Mouse (Mus musculus): Measurements from ENCODE around the gene Sult4a1. TPM values are rescaled to one million over a fixed set of nuclear protein-coding genes. Genes with fewer than 3 reads are reported as not detected.

Gene Sult4a1
- total RNA-seq, 2 experiments from 2014 or later = 434 to 449 TPM

- Histone ChIP-seq H3K27ac (no peak overlapping the region), H3K4me3 (no peak overlapping the region)
- no peak for DNase-seq (ENCODE audit: extremely low spot score in 1 of 2, low spot score in 2 of 2)
- intact Hi-C loops (cut with DNase I) = no loop called here
- no peak for TF ChIP-seq CTCF (IDR thresholded peaks at IDR 0.05)
Measured at GRCm38 (mm10) chr15:84086775-84087174, 18.8 kb downstream of the Sult4a1 start.

DNA sequence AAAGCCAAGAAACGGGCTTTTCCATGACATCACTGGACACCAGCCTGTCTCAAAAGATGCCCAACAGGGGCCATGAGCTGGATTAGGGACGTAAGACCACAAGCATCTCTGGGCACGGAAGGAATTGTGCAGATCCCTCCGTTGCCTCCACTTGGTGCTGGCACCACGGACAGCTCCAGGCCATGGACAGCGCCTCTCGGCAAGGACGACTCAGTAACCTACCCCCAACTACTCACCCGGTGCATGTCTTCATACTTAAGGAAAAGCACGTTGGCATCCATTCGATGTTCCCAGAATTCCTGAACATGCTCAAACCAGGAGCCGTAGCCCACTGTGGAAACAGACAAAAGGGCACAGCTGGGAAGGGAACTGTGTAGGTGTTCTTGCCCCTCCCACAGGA lies 19.2 kb downstream of the Sult4a1 start:
- no peak overlapping the region for H3K4me3 ChIP-seq
- DNase-seq (ENCODE audit: extremely low spot score in 1 of 2, low spot score in 2 of 2) = no peak
- TF ChIP-seq CTCF (IDR thresholded peaks at IDR 0.05) = no peak
- H3K27ac ChIP-seq = no peak overlapping the region
- intact Hi-C loops (cut with DNase I) = no loop called here

DNA sequence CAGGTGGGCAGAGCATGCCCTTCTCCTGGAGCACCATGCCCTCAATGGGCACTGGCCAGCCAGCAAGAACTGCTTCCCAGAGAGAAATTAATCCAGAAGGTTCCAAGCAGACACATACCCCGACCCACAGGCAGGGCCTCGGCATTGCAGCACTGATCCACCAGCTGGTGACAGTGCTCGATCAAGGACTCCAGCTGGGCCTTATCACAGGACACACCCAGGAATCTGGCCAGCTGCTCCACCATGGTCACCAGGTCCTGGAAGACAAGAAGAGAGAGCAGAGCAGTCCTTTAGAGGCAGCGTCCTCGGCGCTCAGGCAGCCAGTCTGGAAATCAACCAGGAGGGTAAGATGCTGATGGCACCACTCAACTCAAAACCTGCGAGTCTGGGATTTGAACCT lies 25.5 kb downstream of the Sult4a1 start:
- DNase-seq (ENCODE audit: extremely low spot score in 1 of 2, low spot score in 2 of 2) = no peak
- intact Hi-C loops (cut with DNase I) = no loop called here
- Histone ChIP-seq H3K4me3 (no peak overlapping the region), H3K27ac (peak overlapping the region; percentile 87)
- no peak for TF ChIP-seq CTCF (IDR thresholded peaks at IDR 0.05)

GRCm38 (mm10) chr15:84079519-84079918 lies 26.0 kb downstream of the Sult4a1 start:
- TF ChIP-seq CTCF (IDR thresholded peaks at IDR 0.05) = no peak
- intact Hi-C loops (cut with DNase I) = no loop called here
- DNase-seq (ENCODE audit: extremely low spot score in 1 of 2, low spot score in 2 of 2) = peak in 1 of 2 experiments; percentile 64
- Histone ChIP-seq H3K27ac (peak overlapping the region; percentile 87), H3K4me3 (no peak overlapping the region)

GRCm38 (mm10) chr15:84078667-84079066 lies 26.9 kb downstream of the Sult4a1 start:
- Histone ChIP-seq H3K4me3 (no peak overlapping the region), H3K27ac (peak overlapping the region; percentile 87)
- peak in 1 of 2 experiments; percentile 41 for DNase-seq (ENCODE audit: extremely low spot score in 1 of 2, low spot score in 2 of 2)
- no peak for TF ChIP-seq CTCF (IDR thresholded peaks at IDR 0.05)
- intact Hi-C loops (cut with DNase I) = no loop called here

DNA sequence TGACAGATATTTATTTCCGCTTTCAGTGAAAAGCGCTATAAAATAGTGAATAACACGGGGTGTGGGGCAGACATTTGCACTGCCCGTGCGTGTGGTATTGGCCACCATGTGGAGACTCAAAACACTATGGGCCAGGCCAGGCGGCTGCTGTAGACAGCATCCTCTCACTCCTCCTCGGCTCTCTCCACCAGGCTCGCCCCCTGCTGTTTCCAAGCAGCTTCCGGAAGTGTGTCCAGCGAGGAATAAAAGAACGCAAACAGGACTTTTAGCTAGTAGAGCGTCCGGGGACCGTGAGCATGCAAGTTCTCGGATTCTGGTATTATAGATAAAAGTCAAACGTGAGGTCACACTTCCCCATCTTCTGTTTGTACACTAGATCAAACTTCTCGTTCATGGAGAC lies 28.4 kb downstream of the Sult4a1 start:
- intact Hi-C loops (cut with DNase I) = no loop called here
- H3K4me3 ChIP-seq = no peak overlapping the region
- peak overlapping the region; percentile 59 for H3K27ac ChIP-seq
- TF ChIP-seq CTCF (IDR thresholded peaks at IDR 0.05) = peak; percentile 16
- DNase-seq (ENCODE audit: extremely low spot score in 1 of 2, low spot score in 2 of 2) = no peak

DNA sequence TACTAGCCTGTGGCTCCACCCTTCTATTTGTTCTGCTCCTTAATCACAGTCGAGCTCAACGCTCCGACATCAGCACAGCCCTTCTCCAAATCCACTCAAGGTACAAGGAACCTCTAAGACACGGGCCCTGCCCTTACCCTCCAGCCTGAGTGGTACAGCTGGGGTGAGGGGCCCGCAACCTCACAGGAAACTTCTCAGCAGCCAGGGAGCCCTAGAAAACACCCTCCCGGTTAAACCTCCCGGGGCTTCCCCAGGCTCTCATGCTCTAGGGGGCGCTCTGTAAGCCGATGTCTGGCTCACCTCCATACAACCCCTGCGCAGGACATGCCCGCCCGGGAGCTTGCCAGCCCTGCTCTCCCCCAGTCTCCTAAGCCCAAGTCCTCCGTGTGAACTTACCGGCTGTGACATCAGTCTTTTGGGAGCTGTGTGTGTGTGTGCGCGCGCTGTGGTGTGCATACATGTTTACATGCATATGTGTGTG lies 30.8 kb downstream of the Sult4a1 start:
- TF ChIP-seq CTCF (IDR thresholded peaks at IDR 0.05) = peak; percentile 50
- H3K4me3 ChIP-seq = no peak overlapping the region
- 0 out of 2 replicates have a peak overlapping the region, but pooled peaks have one; percentile 5 for H3K27ac ChIP-seq
- intact Hi-C loops (cut with DNase I) = loop anchor here (1.0 to 5.0 kb wide), 4 partner anchors 93 to 556 kb away; partner anchors contain the start of gene Pnpla3
- peak in 1 of 2 experiments; percentile 41 for DNase-seq (ENCODE audit: extremely low spot score in 1 of 2, low spot score in 2 of 2)

DNA sequence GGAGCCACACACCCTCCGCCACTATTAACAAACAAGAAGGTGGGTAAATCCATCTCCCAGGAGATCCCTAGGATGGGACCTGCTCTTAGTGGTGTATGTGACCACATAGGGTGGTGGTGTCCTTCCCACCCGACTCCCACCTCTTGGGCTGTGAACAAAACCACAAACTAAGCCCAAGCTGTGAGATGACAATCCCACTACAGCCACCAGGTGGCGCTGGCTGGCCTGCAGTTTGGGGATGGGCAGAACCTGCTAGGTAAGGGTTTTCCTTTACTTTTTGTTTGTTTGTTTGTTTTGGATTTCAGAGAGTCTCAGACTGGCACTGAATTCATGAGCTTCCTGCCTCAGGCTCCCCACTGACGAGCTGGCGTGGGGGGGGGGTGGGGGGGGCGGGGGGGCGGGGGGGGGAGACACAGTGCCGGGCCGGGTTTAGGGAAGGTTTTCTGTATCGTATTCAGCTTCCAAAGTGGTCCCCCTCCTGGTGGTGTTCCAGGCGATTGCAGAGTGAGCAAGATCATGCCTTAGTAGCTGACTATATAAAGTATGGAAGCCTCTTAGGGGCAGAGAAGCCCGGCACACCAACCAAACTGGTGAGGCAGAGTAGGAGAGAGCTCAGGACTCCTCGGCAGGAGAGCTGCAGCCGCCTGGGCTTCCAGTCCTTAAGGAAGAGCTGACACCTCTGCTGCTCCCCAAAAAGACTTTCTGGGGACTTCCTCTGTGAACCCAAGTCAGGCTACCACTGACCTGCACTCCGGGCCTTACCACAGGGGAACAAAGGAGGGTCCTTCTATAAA lies 31.4 kb downstream of the Sult4a1 start:
- H3K4me3 ChIP-seq = no peak overlapping the region
- H3K27ac ChIP-seq = 0 out of 2 replicates have a peak overlapping the region, but pooled peaks have one; percentile 5
- peak; percentile 66 to 86 for DNase-seq (ENCODE audit: extremely low spot score in 1 of 2, low spot score in 2 of 2)
- intact Hi-C loops (cut with DNase I) = loop anchor here (1.0 to 5.0 kb wide), 4 partner anchors 93 to 557 kb away; partner anchors contain the start of gene Pnpla3
- TF ChIP-seq CTCF (IDR thresholded peaks at IDR 0.05) = peak; percentile 89

DNA sequence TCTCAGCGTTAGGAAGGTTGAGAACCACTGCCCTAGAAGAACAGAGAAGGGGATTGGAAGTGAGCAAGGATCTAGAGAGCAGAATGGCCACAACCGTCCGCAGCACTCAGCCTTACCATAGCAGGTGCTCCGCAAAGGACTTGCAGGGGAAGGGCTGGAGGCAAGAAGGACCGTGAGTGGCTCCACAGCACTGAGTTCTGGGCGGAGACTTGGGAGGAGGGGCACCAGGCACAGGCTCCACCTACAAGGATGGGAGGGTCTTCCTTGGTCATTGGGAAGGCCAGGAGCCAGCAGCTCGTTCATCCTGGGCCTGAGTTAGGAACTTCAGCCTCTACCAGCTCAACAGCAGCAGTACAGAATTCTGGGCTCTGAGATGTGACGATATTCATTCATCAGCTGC lies 32.5 kb downstream of the Sult4a1 start:
- Histone ChIP-seq H3K4me3 (no peak overlapping the region), H3K27ac (no peak overlapping the region)
- intact Hi-C loops (cut with DNase I) = loop anchor here (5.0 kb wide), 2 partner anchors 216 to 311 kb away; no protein-coding TSS in a partner anchor
- no peak for DNase-seq (ENCODE audit: extremely low spot score in 1 of 2, low spot score in 2 of 2)
- TF ChIP-seq CTCF (IDR thresholded peaks at IDR 0.05) = no peak

DNA sequence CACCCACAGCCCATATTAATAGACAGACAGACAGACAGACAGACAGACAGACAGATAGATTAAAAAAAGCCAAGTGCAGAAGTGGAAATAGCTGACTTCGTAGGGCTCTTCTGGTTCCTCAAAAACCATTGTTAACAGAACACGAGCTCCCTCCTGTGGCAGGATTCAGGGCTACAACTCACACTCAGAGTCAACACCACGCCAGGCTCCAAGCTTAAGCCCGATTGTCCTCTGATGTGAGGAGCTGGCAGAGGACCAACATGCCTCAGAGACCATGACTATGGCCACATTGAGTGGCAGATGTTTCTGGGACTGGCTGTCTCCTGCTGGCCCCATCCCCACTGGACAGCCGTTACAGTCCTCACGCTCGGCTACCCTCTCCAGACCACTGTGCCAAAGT lies 33.3 kb downstream of the Sult4a1 start:
- Histone ChIP-seq H3K27ac (no peak overlapping the region), H3K4me3 (no peak overlapping the region)
- intact Hi-C loops (cut with DNase I) = loop anchor here (5.0 kb wide), 2 partner anchors 215 to 310 kb away; no protein-coding TSS in a partner anchor
- DNase-seq (ENCODE audit: extremely low spot score in 1 of 2, low spot score in 2 of 2) = peak; percentile 80 to 88
- peak; percentile 79 for TF ChIP-seq CTCF (IDR thresholded peaks at IDR 0.05)

DNA sequence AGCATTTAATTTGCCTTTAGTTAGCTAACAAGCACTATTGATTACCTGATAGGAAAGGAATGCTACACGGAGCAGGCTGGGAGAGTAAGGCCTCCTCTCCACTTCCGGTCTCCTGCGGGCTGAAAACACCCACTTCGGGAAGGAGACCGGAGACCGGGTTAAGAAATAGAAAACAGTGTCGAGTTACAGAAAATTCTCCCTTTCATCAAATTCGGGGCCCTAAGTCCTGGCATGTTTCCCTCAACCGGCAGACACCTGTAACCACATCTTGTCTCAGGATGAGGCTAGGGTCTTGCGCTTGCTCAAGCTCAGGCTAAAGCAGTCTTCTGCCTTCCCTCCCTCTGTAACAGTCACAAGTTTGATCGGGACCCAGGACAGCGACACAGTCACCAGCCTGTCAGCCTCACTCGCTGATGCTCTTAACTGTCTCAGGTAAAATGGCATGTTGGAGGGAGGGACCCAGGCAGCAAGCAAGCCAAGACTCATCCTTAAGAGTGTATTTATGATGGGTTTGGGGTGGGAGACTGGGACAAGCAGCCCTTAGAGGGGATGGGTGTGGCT lies 35.4 kb downstream of the Sult4a1 start:
- no peak overlapping the region for H3K4me3 ChIP-seq
- H3K27ac ChIP-seq = no peak overlapping the region
- no peak for DNase-seq (ENCODE audit: extremely low spot score in 1 of 2, low spot score in 2 of 2)
- intact Hi-C loops (cut with DNase I) = loop anchor here (5.0 kb wide), 2 partner anchors 213 to 308 kb away; no protein-coding TSS in a partner anchor
- no peak for TF ChIP-seq CTCF (IDR thresholded peaks at IDR 0.05)

GRCm38 (mm10) chr15:84069455-84070050 lies 36.0 kb downstream of the Sult4a1 start:
- intact Hi-C loops (cut with DNase I) = loop anchor here (5.0 kb wide), 3 partner anchors 212 to 307 kb away; no protein-coding TSS in a partner anchor
- no peak for DNase-seq (ENCODE audit: extremely low spot score in 1 of 2, low spot score in 2 of 2)
- H3K4me3 ChIP-seq = no peak overlapping the region
- no peak overlapping the region for H3K27ac ChIP-seq
- TF ChIP-seq CTCF (IDR thresholded peaks at IDR 0.05) = no peak

Data from left cerebral cortex, adult 2 months (tissue).